Mouse (Mus musculus) neural tube, embryonic 12.5 days (tissue): Measurements from ENCODE around the gene Fcrlb. TPM values are rescaled to one million over a fixed set of nuclear protein-coding genes. Genes with fewer than 3 reads are reported as not detected.

Source experiments
- ATAC-seq: fragments of 200-750 bp; cut with Nextera tagmentation; 2 replicates; pipeline ENCODE4 v1.8.0; 2017; ENCODE audit warnings: low read depth, mild to moderate bottlenecking, moderate TSS enrichment, moderate library complexity; ENCODE audit not compliant: low FRiP score
- H3K27ac ChIP-seq: fragments of 300-500 bp; sonication (generic); 2 replicates; pipeline ENCODE4 v1.5.1; 2016
- H3K27me3 ChIP-seq: fragments of 300-500 bp; sonication (generic); replicated peaks from 2 replicates; pipeline ENCODE4 v1.6.1; 2016; ENCODE audit warnings: mild to moderate bottlenecking
- H3K36me3 ChIP-seq: fragments of 300-500 bp; sonication (generic); 2 replicates; pipeline ENCODE4 v1.6.1; 2016; ENCODE audit warnings: mild to moderate bottlenecking
- H3K4me1 ChIP-seq: fragments of 300-500 bp; sonication (generic); 2 replicates; pipeline ENCODE4 v1.6.1; 2016
- H3K4me2 ChIP-seq: fragments of 300-500 bp; sonication (generic); replicated peaks from 2 replicates; pipeline ENCODE4 v1.6.1; 2016; ENCODE audit warnings: mild to moderate bottlenecking
- H3K4me3 ChIP-seq: fragments of 300-500 bp; sonication (generic); 2 replicates; pipeline ENCODE4 v1.5.1; 2016
- H3K9ac ChIP-seq: fragments of 300-500 bp; sonication (generic); 2 replicates; pipeline ENCODE4 v1.6.1; 2016; ENCODE audit warnings: mild to moderate bottlenecking
- H3K9me3 ChIP-seq: fragments of 300-500 bp; sonication (generic); 2 replicates; pipeline ENCODE4 v1.6.1; 2016; ENCODE audit warnings: mild to moderate bottlenecking
- WGBS: fragments of 180-500 bp; shearing (Covaris S2); methylation state at CpG from one replicate; pipeline ENCODE4 v1.1.7; 2016; 5-methylcytosine and 5-hydroxymethylcytosine counted together
- polyA plus RNA-seq: library from polyadenylated mRNA; unstranded; fragments of >200 nt; fragmentation: Nextera tagmentation; extraction: Ambion mirVana; gene quantifications from 2 replicates; pipeline ENCODE4 v1.2.1, GENCODE M21; 2016

Fcrlb gene
- polyA plus RNA-seq, 1 experiment from 2014 or later = 0.20 TPM

DNA sequence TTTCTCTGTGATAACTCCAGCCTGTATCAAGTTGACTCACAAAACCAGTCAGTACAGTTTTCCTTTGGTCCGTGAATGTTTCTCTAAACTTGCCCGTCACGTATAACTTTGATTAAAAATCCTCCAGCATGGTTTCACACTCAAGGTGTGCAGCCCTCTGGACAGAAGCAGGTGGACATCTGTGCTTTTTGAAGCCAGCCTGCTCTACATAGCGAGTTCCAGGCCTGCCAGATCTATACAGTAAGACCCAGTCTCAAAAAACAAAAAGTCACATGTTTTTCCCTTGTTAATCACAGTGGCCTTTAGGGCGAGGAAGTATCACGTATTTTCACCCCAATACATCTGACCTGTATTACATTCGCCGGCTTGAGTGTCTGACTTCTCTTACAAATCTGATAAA, 28.4 kb downstream of the Fcrlb start:
- peak overlapping the region; percentile 72 for H3K4me2 ChIP-seq

DNA sequence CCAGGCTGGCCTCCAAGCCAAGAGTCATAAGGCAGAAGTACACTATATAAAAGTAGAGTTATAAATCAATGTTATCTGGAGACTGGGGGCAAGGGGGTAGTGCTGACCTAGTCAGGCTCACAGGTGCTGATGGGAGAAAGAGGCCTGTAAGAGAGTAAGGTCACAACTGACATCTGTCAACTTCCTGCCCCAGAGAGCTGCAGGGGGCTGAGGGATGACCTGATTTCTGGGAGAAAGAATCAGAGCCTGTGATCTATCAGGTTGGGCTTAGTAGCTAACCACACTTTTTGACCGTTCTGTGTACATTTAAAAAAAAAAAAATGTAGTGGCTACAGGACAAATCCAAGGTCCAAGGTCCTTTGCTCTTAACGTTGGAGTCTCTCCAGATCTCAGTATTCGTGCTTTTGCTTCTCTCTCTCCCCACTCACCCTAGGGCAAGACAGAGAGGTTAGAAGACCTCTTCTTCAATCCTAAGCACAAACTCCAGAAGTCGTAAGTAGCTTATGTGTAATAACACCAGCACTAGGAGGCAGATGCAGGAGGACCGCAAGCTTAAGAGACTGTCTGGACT, 29.7 kb downstream of the Fcrlb start:
- Histone ChIP-seq H3K27me3 (no peaks in the 10 kb centered on the region), H3K27ac (no peak overlapping the region), H3K4me3 (no peak overlapping the region), H3K4me1 (peaks cover 6% of the 10 kb centered on the region), H3K36me3 (peaks cover 21% of the 10 kb centered on the region), H3K9ac (no peak overlapping the region), H3K9me3 (no peaks in the 10 kb centered on the region), H3K4me2 (no peak overlapping the region)
- ATAC-seq = no peak
- WGBS = 92% methylated on average over 5 of the region's 5 CpGs

More for the DNA sequence above, 28.4 kb downstream of the Fcrlb start:
- Histone ChIP-seq H3K36me3 (peaks cover 15% of the 10 kb centered on the region), H3K27ac (no peak overlapping the region), H3K9ac (peak overlapping the region; percentile 71), H3K4me3 (peak overlapping the region; percentile 73), H3K4me1 (peaks cover 6% of the 10 kb centered on the region), H3K27me3 (no peaks in the 10 kb centered on the region), H3K9me3 (no peaks in the 10 kb centered on the region)
- 31% methylated on average over 8 of the region's 8 CpGs for WGBS
- 0 out of 2 replicates have a peak, but pooled peaks have one; percentile 5 for ATAC-seq

DNA sequence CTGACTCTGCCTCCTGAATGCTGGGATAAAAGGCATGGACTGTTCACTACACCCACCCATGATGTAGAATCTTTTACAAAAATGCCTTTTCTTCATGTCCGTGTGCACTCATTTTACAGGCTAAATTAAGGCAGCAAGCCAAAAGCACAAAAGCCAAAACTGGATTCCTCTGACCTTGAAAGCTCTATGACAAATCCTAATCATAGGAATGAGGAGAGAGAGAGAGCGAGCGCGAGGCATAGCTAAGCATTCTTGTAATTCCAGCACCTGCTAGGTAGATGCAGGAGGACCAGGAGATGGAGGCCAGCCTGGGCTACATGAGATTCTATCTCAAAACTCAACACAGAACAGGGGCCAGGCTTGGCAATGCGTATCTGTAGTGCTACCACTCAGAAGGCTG, 35.8 kb downstream of the Fcrlb start:
- 96% methylated on average over 5 of the region's 5 CpGs for WGBS
- peaks cover 37% of the 10 kb centered on the region for H3K36me3 ChIP-seq
- no peaks in the 10 kb centered on the region for H3K4me1 ChIP-seq
- no peaks in the 10 kb centered on the region for H3K9me3 ChIP-seq
- no peak overlapping the region for H3K27ac ChIP-seq
- H3K9ac ChIP-seq = no peak overlapping the region
- H3K4me3 ChIP-seq = no peak overlapping the region
- H3K27me3 ChIP-seq = no peaks in the 10 kb centered on the region
- H3K4me2 ChIP-seq = no peak overlapping the region
- no peak for ATAC-seq

DNA sequence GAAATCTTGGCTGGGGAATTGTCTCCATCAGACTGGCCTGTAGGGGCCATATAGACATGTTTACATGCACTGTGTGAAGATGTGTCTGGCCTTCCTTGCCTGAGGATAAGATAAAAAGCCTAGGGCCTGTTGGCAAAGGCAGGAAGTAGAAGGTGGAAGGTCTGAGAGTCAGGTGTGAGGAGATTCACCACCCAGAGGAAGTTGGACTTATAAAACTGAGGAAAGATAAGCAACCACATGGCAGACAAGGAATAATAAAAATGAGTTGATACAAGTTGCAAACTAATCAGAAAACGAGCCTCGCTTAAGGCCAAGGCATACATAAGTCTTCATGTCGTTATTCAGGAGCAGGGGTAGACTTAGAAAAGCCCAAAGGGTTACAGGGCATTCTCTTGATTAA, 37.1 kb downstream of the Fcrlb start:
- Histone ChIP-seq H3K27ac (no peak overlapping the region), H3K4me2 (no peak overlapping the region), H3K4me3 (no peak overlapping the region), H3K36me3 (peaks cover 28% of the 10 kb centered on the region), H3K27me3 (no peaks in the 10 kb centered on the region), H3K4me1 (no peaks in the 10 kb centered on the region), H3K9ac (no peak overlapping the region), H3K9me3 (no peaks in the 10 kb centered on the region)
- WGBS = 91% methylated on average over 3 of the region's 3 CpGs
- no peak for ATAC-seq

DNA sequence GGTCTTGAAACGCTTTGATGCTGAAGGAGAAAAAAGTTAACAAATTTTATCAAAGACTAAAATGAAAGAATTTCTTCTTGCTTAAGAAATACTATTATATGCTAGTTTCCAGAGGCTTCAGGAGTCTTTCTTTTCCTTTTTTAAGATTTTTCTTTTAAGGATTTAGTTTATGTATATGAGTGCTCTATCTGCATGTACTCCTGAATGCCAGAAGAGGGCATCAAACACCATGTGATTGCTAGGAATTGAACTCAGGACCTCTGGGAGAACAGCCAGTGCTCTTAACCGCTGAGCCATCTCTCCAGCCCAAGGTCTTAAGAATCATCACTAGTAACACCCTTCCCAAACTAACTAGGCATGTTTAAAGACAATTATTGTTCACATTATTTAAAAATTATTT, 40.8 kb downstream of the Fcrlb start:
- WGBS = 90% methylated on average over 2 of the region's 2 CpGs

DNA sequence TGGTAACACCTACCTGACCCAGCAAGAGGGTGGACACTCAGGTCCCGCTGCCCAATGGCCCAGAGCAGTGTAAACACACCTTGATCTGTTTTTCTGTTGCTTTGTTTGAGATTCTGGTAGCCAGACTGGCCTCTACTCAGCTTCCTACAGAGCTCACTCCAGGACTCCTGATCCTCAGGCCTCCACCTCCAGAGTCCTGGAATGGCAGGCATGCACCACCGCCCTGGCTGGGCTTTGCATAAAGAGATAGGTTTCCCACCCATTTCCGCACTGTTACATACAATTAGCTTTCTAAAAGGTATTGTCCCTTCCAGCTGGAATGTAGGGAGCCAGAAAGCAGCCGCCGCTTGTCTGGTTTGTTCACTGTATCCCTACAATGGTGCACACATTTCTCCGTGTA, 41.3 kb downstream of the Fcrlb start:
- ATAC-seq = no peak
- peaks cover 12% of the 10 kb centered on the region for H3K36me3 ChIP-seq
- H3K4me1 ChIP-seq = peaks cover 5% of the 10 kb centered on the region
- no peaks in the 10 kb centered on the region for H3K27me3 ChIP-seq
- H3K4me3 ChIP-seq = no peak overlapping the region
- WGBS = 94% methylated on average over 6 of the region's 6 CpGs
- no peaks in the 10 kb centered on the region for H3K9me3 ChIP-seq
- no peak overlapping the region for H3K4me2 ChIP-seq
- H3K27ac ChIP-seq = no peak overlapping the region
- H3K9ac ChIP-seq = no peak overlapping the region

More for the DNA sequence above, 40.8 kb downstream of the Fcrlb start:
- Histone ChIP-seq H3K4me2 (no peak overlapping the region), H3K27ac (no peak overlapping the region), H3K4me3 (no peak overlapping the region), H3K9me3 (no peaks in the 10 kb centered on the region), H3K27me3 (no peaks in the 10 kb centered on the region), H3K36me3 (peaks cover 14% of the 10 kb centered on the region), H3K9ac (no peak overlapping the region), H3K4me1 (peaks cover 1% of the 10 kb centered on the region)
- no peak for ATAC-seq

DNA sequence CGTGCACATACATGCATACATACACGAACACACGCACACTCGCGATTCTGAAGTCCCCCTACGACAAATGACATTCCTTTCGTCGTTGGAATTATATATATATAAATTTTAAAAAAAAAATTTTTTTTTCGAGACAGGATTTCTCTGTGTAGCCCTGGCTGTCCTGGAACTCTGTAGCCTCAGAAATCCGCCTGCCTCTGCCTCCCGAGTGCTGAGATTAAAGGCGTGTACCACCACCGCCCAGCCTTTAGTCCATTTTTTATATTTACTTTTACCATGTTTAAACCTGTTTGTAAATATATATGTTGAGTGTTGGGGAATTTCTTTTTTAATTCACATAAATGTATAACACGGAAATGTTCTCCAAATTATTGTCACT, 43.8 kb downstream of the Fcrlb start:
- H3K9ac ChIP-seq = peak overlapping the region; percentile 54
- H3K4me1 ChIP-seq = peaks cover 5% of the 10 kb centered on the region
- H3K4me3 ChIP-seq = peak overlapping the region; percentile 64
- peaks cover 2% of the 10 kb centered on the region; the same call in 1 of the 2 replicates for H3K36me3 ChIP-seq
- H3K4me2 ChIP-seq = peak overlapping the region; percentile 89
- H3K27ac ChIP-seq = no peak overlapping the region
- ATAC-seq = no peak; the same call in 1 of the 2 replicates
- H3K27me3 ChIP-seq = no peaks in the 10 kb centered on the region
- 22% methylated on average over 14 of the region's 14 CpGs for WGBS
- no peaks in the 10 kb centered on the region for H3K9me3 ChIP-seq

DNA sequence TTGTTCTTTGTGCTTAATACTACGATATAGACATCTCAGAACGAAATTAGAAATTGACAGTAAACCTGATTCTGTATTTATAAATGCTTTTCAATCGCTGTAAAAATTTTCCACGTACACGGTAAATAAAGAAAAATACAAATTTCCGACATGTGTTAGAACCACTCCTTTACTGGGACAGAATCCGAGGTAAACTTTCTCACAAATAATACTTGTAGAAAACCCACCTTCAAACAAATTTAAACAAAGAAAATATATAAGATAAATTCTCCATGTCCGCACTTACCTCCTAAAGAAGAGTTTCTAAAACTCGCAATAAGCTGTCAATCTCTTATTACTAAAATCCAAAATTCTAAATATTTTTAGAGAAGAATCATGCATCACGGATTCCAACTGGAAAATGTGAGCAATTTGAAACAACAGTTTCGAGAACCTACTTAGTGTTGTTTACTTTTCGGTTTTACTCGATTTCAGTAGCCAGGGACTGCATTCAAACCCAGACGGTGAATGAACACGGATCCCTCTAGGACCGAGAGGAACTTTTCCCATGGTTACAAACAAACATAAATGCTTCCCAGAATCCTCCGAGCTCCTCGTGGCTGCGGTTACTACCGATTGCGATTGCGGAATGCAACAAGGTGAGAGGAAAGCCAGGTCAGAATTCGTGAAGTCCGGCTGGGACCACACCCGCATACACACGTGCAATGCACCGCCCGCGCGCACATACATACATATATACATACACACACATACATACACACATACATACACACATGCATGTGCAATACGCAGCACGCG, 44.4 kb downstream of the Fcrlb start:
- ATAC-seq = peak; percentile 89
- Histone ChIP-seq H3K4me2 (peak overlapping the region; percentile 89), H3K9me3 (no peaks in the 10 kb centered on the region), H3K27ac (no peak overlapping the region), H3K4me3 (peak overlapping the region; percentile 64), H3K9ac (peak overlapping the region; percentile 77), H3K4me1 (peaks cover 5% of the 10 kb centered on the region), H3K27me3 (no peaks in the 10 kb centered on the region), H3K36me3 (peaks cover 2% of the 10 kb centered on the region; the same call in 1 of the 2 replicates)
- under 1% methylated on average over 33 of the region's 33 CpGs for WGBS

DNA sequence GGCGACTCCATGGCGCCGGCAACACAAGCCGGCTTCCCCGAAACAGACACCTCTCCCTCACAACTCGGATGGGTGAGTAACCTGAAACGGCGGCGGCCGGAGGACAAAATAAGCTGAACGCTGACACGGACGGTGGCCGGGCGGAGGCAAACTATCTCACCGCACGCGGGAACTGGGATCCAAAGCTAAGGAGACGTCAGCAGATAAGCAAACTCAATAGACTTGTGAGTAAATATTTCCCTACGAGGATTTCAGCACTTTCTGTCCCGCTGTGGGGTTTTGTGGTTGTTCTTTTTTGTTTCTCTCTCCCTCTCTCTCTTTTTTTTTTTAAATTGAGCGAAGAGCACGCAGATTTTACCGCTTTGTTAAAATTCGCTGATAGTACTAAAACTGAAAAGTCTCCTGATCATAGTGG, 45.0 kb downstream of the Fcrlb start, which contains the start of gene Atf6:
Gene Atf6, minus strand, starts transcription at position 81 of the 415 bp plus-strand sequence.
- Histone ChIP-seq H3K27me3 (no peaks in the 10 kb centered on the region), H3K9me3 (no peaks in the 10 kb centered on the region), H3K9ac (peak within 1 kb of the TSS; percentile 77), H3K27ac (no peak within 1 kb of the TSS), H3K4me3 (peak within 1 kb of the TSS; percentile 64), H3K4me1 (peaks cover 5% of the 10 kb centered on the region), H3K36me3 (no peaks in the 10 kb centered on the region; the same call in 1 of the 2 replicates), H3K4me2 (peak within 1 kb of the TSS; percentile 89)
- 0% methylated on average over 25 of the region's 25 CpGs for WGBS
- peak; percentile 83 for ATAC-seq

DNA sequence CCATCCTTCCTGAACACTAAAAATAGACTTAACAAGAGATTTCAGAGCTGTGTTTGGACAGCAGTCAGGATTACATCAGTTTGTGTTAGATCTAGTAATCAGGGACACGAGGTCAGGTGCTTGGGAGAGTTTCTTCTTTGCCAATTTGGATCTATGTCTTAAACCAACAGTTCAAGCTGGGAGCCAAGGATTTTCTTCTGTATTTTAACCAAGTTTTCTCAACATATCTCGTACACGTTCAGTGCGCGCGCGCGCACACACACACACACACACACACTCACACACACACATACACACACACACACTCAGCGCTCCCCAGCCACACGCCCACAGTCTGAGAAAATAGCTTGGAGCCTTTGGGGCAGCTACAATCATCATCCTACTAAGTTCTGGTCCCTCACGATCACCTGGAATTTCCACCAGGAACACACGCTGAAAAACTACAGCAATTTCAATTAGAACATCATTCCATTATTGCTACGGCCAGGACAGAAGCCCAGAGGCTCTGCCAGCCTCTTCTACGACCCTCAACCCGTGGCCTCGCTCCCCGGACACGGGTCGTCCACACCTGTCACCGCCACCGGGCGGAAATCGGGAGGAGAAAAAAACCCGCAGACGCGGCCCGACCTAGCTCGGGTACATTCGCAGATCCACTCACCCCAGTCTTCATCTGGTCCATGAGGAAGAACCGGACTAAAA, 45.6 kb downstream of the Fcrlb start:
- Histone ChIP-seq H3K9ac (peak overlapping the region; percentile 77), H3K27me3 (no peaks in the 10 kb centered on the region), H3K4me3 (peak overlapping the region; percentile 64), H3K27ac (no peak overlapping the region), H3K4me2 (peak overlapping the region; percentile 89), H3K4me1 (peaks cover 5% of the 10 kb centered on the region), H3K9me3 (no peaks in the 10 kb centered on the region), H3K36me3 (no peaks in the 10 kb centered on the region; the same call in 1 of the 2 replicates)
- ATAC-seq = peak; percentile 69
- 3% methylated on average over 30 of the region's 30 CpGs for WGBS

DNA sequence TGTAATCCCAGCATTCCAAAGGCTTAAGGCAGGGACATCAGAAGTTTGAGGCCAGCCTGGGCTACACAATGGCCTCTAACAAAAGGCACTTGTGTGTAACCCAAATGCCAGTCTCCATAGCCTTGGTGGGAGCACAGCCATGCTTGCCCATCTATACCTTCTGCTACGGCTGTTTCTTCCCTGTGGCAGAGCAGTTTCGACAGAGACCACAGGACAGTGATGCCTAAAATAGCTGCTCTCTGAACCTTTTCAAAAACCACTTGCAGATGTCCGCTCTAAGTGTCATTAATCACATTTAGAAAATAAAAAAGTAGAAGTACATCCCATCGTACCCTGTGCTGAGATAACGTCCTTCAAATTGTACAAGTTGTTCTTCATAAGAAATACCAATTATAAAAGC, 47.3 kb downstream of the Fcrlb start:
- Histone ChIP-seq H3K9me3 (no peaks in the 10 kb centered on the region), H3K27me3 (no peaks in the 10 kb centered on the region), H3K27ac (no peak overlapping the region), H3K4me1 (peaks cover 5% of the 10 kb centered on the region), H3K9ac (no peak overlapping the region), H3K4me2 (no peak overlapping the region), H3K4me3 (no peak overlapping the region), H3K36me3 (no peaks in the 10 kb centered on the region)
- ATAC-seq = no peak
- WGBS = 91% methylated on average over 5 of the region's 5 CpGs

DNA sequence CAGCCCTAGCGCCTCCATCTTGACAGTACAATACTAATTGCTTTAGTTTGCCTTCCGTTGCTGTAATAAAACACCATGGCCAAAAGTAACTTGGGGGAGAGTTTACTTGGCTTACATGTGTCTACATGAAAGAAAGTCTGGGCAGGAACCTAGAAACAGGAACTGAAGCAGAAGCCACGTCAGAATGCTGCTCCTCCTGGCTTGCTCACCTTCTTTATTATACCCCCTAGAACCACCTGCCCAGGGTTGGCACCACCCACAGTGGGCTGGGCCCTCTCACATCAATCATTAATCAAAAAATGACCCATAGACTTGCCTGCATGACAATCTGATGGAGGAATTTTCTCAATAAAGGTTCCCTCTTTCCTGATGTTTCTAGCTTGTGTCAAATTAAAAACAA, 48.0 kb downstream of the Fcrlb start:
- Histone ChIP-seq H3K4me1 (peaks cover 5% of the 10 kb centered on the region), H3K4me2 (no peak overlapping the region), H3K27ac (no peak overlapping the region), H3K27me3 (no peaks in the 10 kb centered on the region), H3K4me3 (no peak overlapping the region), H3K9me3 (no peaks in the 10 kb centered on the region), H3K9ac (no peak overlapping the region), H3K36me3 (no peaks in the 10 kb centered on the region)
- no peak for ATAC-seq
- WGBS = 86% methylated on average over 3 of the region's 3 CpGs
